Mouse (Mus musculus) intestine, embryonic 16.5 days (tissue): ENCODE data around the gene Olfr1462. TPM values are rescaled to one million over a fixed set of nuclear protein-coding genes. Genes with fewer than 3 reads are reported as not detected.

Source experiments
- ATAC-seq: fragments of 200-750 bp; cut with Nextera tagmentation; 2 replicates; pipeline ENCODE4 v1.8.0; 2017; ENCODE audit warnings: moderate TSS enrichment, moderate library complexity
- H3K27ac ChIP-seq: fragments of 300-500 bp; sonication (generic); 2 replicates; pipeline ENCODE4 v1.5.1; 2014; ENCODE audit warnings: mild to moderate bottlenecking, low read length
- H3K27me3 ChIP-seq: fragments of 300-500 bp; sonication (generic); replicated peaks from 2 replicates; pipeline ENCODE4 v1.6.1; 2014; ENCODE audit warnings: low read length, control low read depth, mixed read lengths; ENCODE audit not compliant: control insufficient read depth, insufficient read depth
- H3K36me3 ChIP-seq: fragments of 300-500 bp; sonication (generic); 2 replicates; pipeline ENCODE4 v1.6.1; 2014; ENCODE audit warnings: low read length, control low read depth; ENCODE audit not compliant: control insufficient read depth, insufficient read depth
- H3K4me1 ChIP-seq: fragments of 300-500 bp; sonication (generic); 2 replicates; pipeline ENCODE4 v1.6.1; 2014; ENCODE audit warnings: low read length, control low read depth, mixed read lengths; ENCODE audit not compliant: control insufficient read depth, insufficient read depth
- H3K4me2 ChIP-seq: fragments of 300-500 bp; sonication (generic); 2 replicates; pipeline ENCODE4 v1.6.1; 2014; ENCODE audit warnings: low read depth, low read length, control low read depth
- H3K4me3 ChIP-seq: fragments of 300-500 bp; sonication (generic); 2 replicates; pipeline ENCODE4 v1.5.1; 2014; ENCODE audit warnings: mild to moderate bottlenecking, low read length
- H3K9ac ChIP-seq: fragments of 300-500 bp; sonication (generic); 2 replicates; pipeline ENCODE4 v1.6.1; 2014; ENCODE audit warnings: low read depth, low read length
- H3K9me3 ChIP-seq: fragments of 300-500 bp; sonication (generic); 2 replicates; pipeline ENCODE4 v1.6.1; 2016; ENCODE audit warnings: low read length, control low read depth; ENCODE audit not compliant: control insufficient read depth
- WGBS: fragments of 180-500 bp; shearing (Covaris S2); extraction: QIAGEN DNeasy Blood & Tissue Kit; methylation state at CpG from one replicate; pipeline ENCODE4 v1.1.7; 2014; 5-methylcytosine and 5-hydroxymethylcytosine counted together
- polyA plus RNA-seq: library from polyadenylated mRNA; unstranded; fragments of >200 nt; fragmentation: Nextera tagmentation; extraction: Ambion mirVana; gene quantifications from 2 replicates; pipeline ENCODE4 v1.2.1, GENCODE M21; 2015

Olfr1462 gene
- polyA plus RNA-seq: not detected in 2 replicates

GRCm38 (mm10) chr19:13185434-13185833, at the start of gene Olfr1462:
Olfr1462 (plus strand) TSS chr19:13185734.
- no peak for ATAC-seq
- 88% methylated on average over 1 of the region's 1 CpGs for WGBS
- no peak within 1 kb of the TSS for H3K9ac ChIP-seq
- no peak within 1 kb of the TSS for H3K4me3 ChIP-seq
- H3K27ac ChIP-seq: no peak within 1 kb of the TSS
- no peaks in the 10 kb centered on the region for H3K4me1 ChIP-seq
- no peaks in the 10 kb centered on the region for H3K27me3 ChIP-seq
- H3K4me2 ChIP-seq: no peak within 1 kb of the TSS
- no peaks in the 10 kb centered on the region for H3K9me3 ChIP-seq
- no peaks in the 10 kb centered on the region for H3K36me3 ChIP-seq

- H3K4me3 ChIP-seq: no peak within 1 kb of the TSS
- no peak for ATAC-seq
- no peaks in the 10 kb centered on the region for H3K9me3 ChIP-seq
- H3K27me3 ChIP-seq: no peaks in the 10 kb centered on the region
- H3K4me2 ChIP-seq: no peak within 1 kb of the TSS
- no peaks in the 10 kb centered on the region for H3K4me1 ChIP-seq
- H3K9ac ChIP-seq: no peak within 1 kb of the TSS
- WGBS: 71% methylated on average over 1 of the region's 1 CpGs
- H3K36me3 ChIP-seq: no peaks in the 10 kb centered on the region
- H3K27ac ChIP-seq: no peak within 1 kb of the TSS
Measured at GRCm38 (mm10) chr19:13149449-13149848, 36.1 kb upstream of the Olfr1462 start, which contains the start of gene Olfr1459. Olfr1459 (minus strand) TSS chr19:13149549.

- Histone ChIP-seq H3K36me3 (no peaks in the 10 kb centered on the region), H3K4me1 (no peaks in the 10 kb centered on the region), H3K9ac (no peak within 1 kb of the TSS), H3K4me2 (no peak within 1 kb of the TSS), H3K4me3 (no peak within 1 kb of the TSS), H3K9me3 (no peaks in the 10 kb centered on the region), H3K27me3 (no peaks in the 10 kb centered on the region), H3K27ac (no peak within 1 kb of the TSS)
- ATAC-seq: no peak
- 44% methylated on average over 1 of the region's 1 CpGs for WGBS
Measured at GRCm38 (mm10) chr19:13162700-13163099, 22.8 kb upstream of the Olfr1462 start, which contains the start of gene Olfr1461. Olfr1461 (plus strand) TSS chr19:13163000.

- Histone ChIP-seq H3K4me1 (no peaks in the 10 kb centered on the region), H3K27me3 (no peaks in the 10 kb centered on the region), H3K9me3 (no peaks in the 10 kb centered on the region), H3K4me2 (no peak overlapping the region), H3K9ac (no peak overlapping the region), H3K4me3 (no peak overlapping the region), H3K27ac (no peak overlapping the region), H3K36me3 (no peaks in the 10 kb centered on the region)
- ATAC-seq: no peak
- WGBS: 87% methylated on average over 11 of the region's 11 CpGs
Measured at GRCm38 (mm10) chr19:13221666-13222065, 36.1 kb downstream of the Olfr1462 start.

- ATAC-seq: no peak
- no peaks in the 10 kb centered on the region for H3K27me3 ChIP-seq
- H3K4me1 ChIP-seq: no peaks in the 10 kb centered on the region
- H3K9me3 ChIP-seq: no peaks in the 10 kb centered on the region
- no peak within 1 kb of the TSS for H3K9ac ChIP-seq
- no peaks in the 10 kb centered on the region for H3K36me3 ChIP-seq
- no peak within 1 kb of the TSS for H3K27ac ChIP-seq
- no peak within 1 kb of the TSS for H3K4me3 ChIP-seq
- H3K4me2 ChIP-seq: no peak within 1 kb of the TSS
Measured at GRCm38 (mm10) chr19:13231028-13231427, 45.5 kb downstream of the Olfr1462 start, which contains the start of gene Olfr1463. Olfr1463 (plus strand) TSS chr19:13231328.

Other genes with a start within 250 kb of the Olfr1462 start
- not detected in 2 replicates for gene Olfr1450, start 235.5 kb upstream of the Olfr1462 start, polyA plus RNA-seq
- gene Olfr1451, start 190.7 kb upstream of the Olfr1462 start, polyA plus RNA-seq: not detected in 2 replicates
- not detected in 2 replicates for gene Olfr1453, start 157.4 kb upstream of the Olfr1462 start, polyA plus RNA-seq
- gene Olfr1454, start 125.1 kb upstream of the Olfr1462 start, polyA plus RNA-seq: not detected in 2 replicates
- not detected in 2 replicates for gene Olfr1457, start 87.8 kb upstream of the Olfr1462 start, polyA plus RNA-seq
- gene Olfr1458, start 79.0 kb upstream of the Olfr1462 start, polyA plus RNA-seq: not detected in 2 replicates
- gene Olfr1459, start 36.2 kb upstream of the Olfr1462 start, polyA plus RNA-seq: not detected in 2 replicates
- gene Olfr1461, start 22.7 kb upstream of the Olfr1462 start, polyA plus RNA-seq: not detected in 2 replicates
- gene Olfr1463, start 45.6 kb downstream of the Olfr1462 start, polyA plus RNA-seq: not detected in 2 replicates
- gene Olfr1465, start 129.8 kb downstream of the Olfr1462 start, polyA plus RNA-seq: not detected in 2 replicates
- gene Olfr1466, start 153.1 kb downstream of the Olfr1462 start, polyA plus RNA-seq: not detected in 2 replicates
- gene Olfr1467, start 176.5 kb downstream of the Olfr1462 start, polyA plus RNA-seq: not detected in 2 replicates
- not detected in 2 replicates for gene Olfr1469, start 222.1 kb downstream of the Olfr1462 start, polyA plus RNA-seq